Mouse (Mus musculus): ENCODE results near the gene Pctp.

- TF ChIP-seq CTCF (conservative IDR thresholded peaks at IDR 0.05; ENCODE audit: insufficient read depth, insufficient read length, low read depth, low read length) = no peak
- no peak for TF ChIP-seq POLR2A (IDR thresholded peaks at IDR 0.05; ENCODE audit: low read depth, low read length)
These were observed 11.0 kb downstream of the Pctp start for GRCm38 (mm10) chr11:89991661-89992060.
